Mouse (Mus musculus) spleen, adult 2 months (tissue): ENCODE data around the gene Atg7. TPM values are rescaled to one million over a fixed set of nuclear protein-coding genes. Genes with fewer than 3 reads are reported as not detected.

Experiments used
- DNase-seq, 2 experiments: peaks; one replicate each; pipeline versions ENCODE4 v3.0.0 to v3.0.0-alpha.2; 2012 to 2021; ENCODE audit warnings: low spot score in 2 of 2, low read depth in 1 of 2
- H3K27ac ChIP-seq: fragments of 200-500 bp; 2 replicates; pipeline ENCODE4 v1.5.1; 2012; ENCODE audit warnings: low read length, inconsistent platforms; ENCODE audit not compliant: insufficient read depth
- H3K27me3 ChIP-seq: fragments of 200-500 bp; 2 replicates; pipeline ENCODE4 v1.6.1; 2012; ENCODE audit warnings: mild to moderate bottlenecking, moderate library complexity, low read length, inconsistent platforms; ENCODE audit not compliant: control insufficient read depth, insufficient read depth
- H3K36me3 ChIP-seq: fragments of 200-500 bp; 2 replicates; pipeline ENCODE4 v1.6.1; 2012; ENCODE audit warnings: mild to moderate bottlenecking, low read length, inconsistent platforms; ENCODE audit not compliant: control insufficient read depth, insufficient read depth
- H3K4me1 ChIP-seq: fragments of 200-500 bp; 2 replicates; pipeline ENCODE4 v1.6.1; 2011; ENCODE audit warnings: inconsistent platforms; ENCODE audit not compliant: control insufficient read depth, insufficient read depth, insufficient read length
- H3K4me3 ChIP-seq: fragments of 200-500 bp; 2 replicates; pipeline ENCODE4 v1.5.1; 2011; ENCODE audit warnings: mild to moderate bottlenecking, inconsistent platforms; ENCODE audit not compliant: insufficient read depth, insufficient read length; ENCODE audit errors: extremely low read depth
- CTCF ChIP-seq: fragments of 200-500 bp; IDR thresholded peaks from 2 replicates; pipeline ENCODE4 v1.5.1; 2011; ENCODE audit warnings: mild to moderate bottlenecking, inconsistent platforms; ENCODE audit not compliant: insufficient read depth, insufficient read length, insufficient replicate concordance; ENCODE audit errors: extremely low read depth
- POLR2A ChIP-seq: fragments of 200-500 bp; IDR thresholded peaks from 2 replicates; pipeline ENCODE4 v1.6.1; 2011; ENCODE audit warnings: low read depth, low read length, inconsistent platforms
- whole genome bisulfite sequencing: fragments of 180-500 bp; shearing (Covaris S2); methylation state at CpG from one replicate; pipeline ENCODE4 v1.1.7; 2018; 5-methylcytosine and 5-hydroxymethylcytosine counted together
- polyA plus RNA-seq: library from polyadenylated mRNA; depleted of rRNA; stranded (reverse); fragments of >200 nt; gene quantifications from 2 replicates; pipeline ENCODE4 v1.2.3, GENCODE M21; 2012

Gene Atg7
- polyA plus RNA-seq, 1 experiment: 11.7 TPM

- no peaks in the 10 kb centered on the region for H3K27me3 ChIP-seq
- no peak overlapping the region for H3K4me3 ChIP-seq
- no peak for DNase-seq
- no peaks in the 10 kb centered on the region for H3K36me3 ChIP-seq
- no peak overlapping the region for H3K27ac ChIP-seq
- TF ChIP-seq POLR2A (no peak), CTCF (no peak)
- 37% methylated on average over 4 of the region's 4 CpGs for WGBS
- 0 out of 2 replicates have a peak, but pooled peaks cover 2% of the 10 kb centered on the region for H3K4me1 ChIP-seq
Measured at GRCm38 (mm10) chr6:114648352-114649030, 5.6 kb downstream of the Atg7 start.

GRCm38 (mm10) chr6:114652209-114652608 is 9.3 kb downstream of the Atg7 start:
- DNase-seq: no peak
- WGBS: 70% methylated on average over 3 of the region's 3 CpGs
- Histone ChIP-seq H3K27ac (no peak overlapping the region), H3K4me3 (no peak overlapping the region), H3K27me3 (no peaks in the 10 kb centered on the region), H3K4me1 (no peaks in the 10 kb centered on the region), H3K36me3 (no peaks in the 10 kb centered on the region)
- TF ChIP-seq POLR2A: no peak
- no peak for TF ChIP-seq CTCF

GRCm38 (mm10) chr6:114656826-114657600 is 14.1 kb downstream of the Atg7 start:
- DNase-seq: no peak
- Histone ChIP-seq H3K27me3 (no peaks in the 10 kb centered on the region), H3K4me3 (no peak overlapping the region), H3K27ac (no peak overlapping the region), H3K4me1 (peaks cover 5% of the 10 kb centered on the region; the same call in 1 of the 2 replicates), H3K36me3 (no peaks in the 10 kb centered on the region)
- no peak for TF ChIP-seq POLR2A
- no peak for TF ChIP-seq CTCF
- 74% methylated on average over 7 of the region's 7 CpGs for WGBS

- no peaks in the 10 kb centered on the region for H3K36me3 ChIP-seq
- WGBS: 83% methylated on average over 4 of the region's 4 CpGs
- TF ChIP-seq POLR2A (no peak), CTCF (no peak)
- no peaks in the 10 kb centered on the region for H3K27me3 ChIP-seq
- peaks cover 5% of the 10 kb centered on the region; the same call in 1 of the 2 replicates for H3K4me1 ChIP-seq
- DNase-seq: no peak
- H3K27ac ChIP-seq: no peak overlapping the region
- H3K4me3 ChIP-seq: no peak overlapping the region
Measured at GRCm38 (mm10) chr6:114657807-114658206, 14.9 kb downstream of the Atg7 start.

GRCm38 (mm10) chr6:114659278-114659991 is 16.5 kb downstream of the Atg7 start:
- no peak for DNase-seq
- no peak overlapping the region for H3K27ac ChIP-seq
- peaks cover 5% of the 10 kb centered on the region; the same call in 1 of the 2 replicates for H3K4me1 ChIP-seq
- no peaks in the 10 kb centered on the region for H3K27me3 ChIP-seq
- H3K4me3 ChIP-seq: no peak overlapping the region
- no peaks in the 10 kb centered on the region for H3K36me3 ChIP-seq
- TF ChIP-seq CTCF: no peak
- no peak for TF ChIP-seq POLR2A
- 64% methylated on average over 4 of the region's 4 CpGs for WGBS

GRCm38 (mm10) chr6:114659992-114660800 is 17.3 kb downstream of the Atg7 start:
- 0 out of 2 replicates have a peak, but pooled peaks cover 1% of the 10 kb centered on the region for H3K36me3 ChIP-seq
- DNase-seq: no peak
- no peak overlapping the region for H3K4me3 ChIP-seq
- 62% methylated on average over 5 of the region's 5 CpGs for WGBS
- TF ChIP-seq POLR2A (no peak), CTCF (no peak)
- peaks cover 5% of the 10 kb centered on the region; the same call in 1 of the 2 replicates for H3K4me1 ChIP-seq
- no peak overlapping the region for H3K27ac ChIP-seq
- H3K27me3 ChIP-seq: no peaks in the 10 kb centered on the region
